Mouse (Mus musculus): Measurements from ENCODE around the gene Art1. TPM values are rescaled to one million over a fixed set of nuclear protein-coding genes. Genes with fewer than 3 reads are reported as not detected.

Art1 gene
- total and polyA plus RNA-seq, 3 experiments, result not detected

- Histone ChIP-seq H3K4me1 (ENCODE audit: control insufficient read depth in 1 of 2, insufficient read depth in 2 of 2, low read length in 2 of 2) (no peaks in the 10 kb centered on the region), H3K36me3 (ENCODE audit: control insufficient read depth in 1 of 2, insufficient read depth in 2 of 2, low read length in 2 of 2) (no peaks in the 10 kb centered on the region), H3K79me2 (ENCODE audit: control insufficient read depth, insufficient read depth, low read length, poor library complexity) (no peaks in the 10 kb centered on the region), H3K9ac (ENCODE audit: control insufficient read depth, low read depth, low read length, poor library complexity, severe bottlenecking) (no peak overlapping the region), H3K27ac (ENCODE audit: control insufficient read depth, low read depth, low read length) (no peak overlapping the region), H3K9me3 (replicated peaks; ENCODE audit: insufficient read depth, low read length) (no peaks in the 10 kb centered on the region), H3K27me3 (ENCODE audit: control insufficient read depth in 1 of 2, insufficient read depth in 2 of 2, low read length in 2 of 2) (peaks cover 0 to 2% of the 10 kb centered on the region in 2 experiments; a peak in 3 of 4 replicates), H3K4me3 (ENCODE audit: control insufficient read depth in 1 of 2, insufficient read depth in 1 of 2, low read depth in 2 of 2, low read length in 2 of 2) (no peak overlapping the region)
- TF ChIP-seq MAFK (IDR thresholded peaks at IDR 0.05; ENCODE audit: borderline replicate concordance, low read depth, low read length) (no peak), MYC (IDR thresholded peaks at IDR 0.05; ENCODE audit: low read depth, low read length) (no peak), CHD2 (IDR thresholded peaks at IDR 0.05; ENCODE audit: low read length) (no peak), RAD21 (IDR thresholded peaks at IDR 0.05; ENCODE audit: low read depth, low read length) (no peak), EP300 (IDR thresholded peaks at IDR 0.05; ENCODE audit: low read depth in 1 of 2, low read length in 2 of 2) (no peak), UBTF (IDR thresholded peaks at IDR 0.05; ENCODE audit: borderline replicate concordance, insufficient read depth, low read depth, low read length) (no peak), POLR2AphosphoS2 (IDR thresholded peaks at IDR 0.05; ENCODE audit: low read length) (no peak), SIN3A (IDR thresholded peaks at IDR 0.05; ENCODE audit: low read length) (no peak), ZNF384 (IDR thresholded peaks at IDR 0.05; ENCODE audit: low read depth, low read length) (no peak), USF2 (IDR thresholded peaks at IDR 0.05; ENCODE audit: borderline replicate concordance in 1 of 2, insufficient read depth in 1 of 2, low read depth in 1 of 2, low read length in 2 of 2) (no peak)
- no peak for DNase-seq (ENCODE audit: low read depth, low spot score)
Measured at GRCm38 (mm10) chr7:102113151-102113729, 11.7 kb downstream of the Art1 start.

- no peak within 1 kb of the TSS for H3K9ac ChIP-seq (ENCODE audit: control insufficient read depth, low read depth, low read length, poor library complexity, severe bottlenecking)
- H3K27ac ChIP-seq (ENCODE audit: control insufficient read depth, low read depth, low read length), result no peak within 1 kb of the TSS
- H3K36me3 ChIP-seq (ENCODE audit: control insufficient read depth in 1 of 2, insufficient read depth in 2 of 2, low read length in 2 of 2), result peaks cover 0 to 9% of the 10 kb centered on the region in 2 experiments; a peak in 2 of 4 replicates
- no peak for TF ChIP-seq GABPA (IDR thresholded peaks at IDR 0.05; ENCODE audit: low read depth, low read length)
- no peak for TF ChIP-seq CHD1 (IDR thresholded peaks at IDR 0.05; ENCODE audit: low read depth, low read length)
- no peak for TF ChIP-seq EP300 (IDR thresholded peaks at IDR 0.05; ENCODE audit: low read depth in 1 of 2, low read length in 2 of 2)
- no peak for TF ChIP-seq USF2 (IDR thresholded peaks at IDR 0.05; ENCODE audit: borderline replicate concordance in 1 of 2, insufficient read depth in 1 of 2, low read depth in 1 of 2, low read length in 2 of 2)
- no peak for TF ChIP-seq TAL1 (IDR thresholded peaks at IDR 0.05; ENCODE audit: low read length)
- no peak for TF ChIP-seq ELF1 (IDR thresholded peaks at IDR 0.05; ENCODE audit: low read depth, low read length)
- TF ChIP-seq E2F4 (IDR thresholded peaks at IDR 0.05; ENCODE audit: borderline replicate concordance, low read depth, low read length), result no peak
- no peak for TF ChIP-seq BHLHE40 (IDR thresholded peaks at IDR 0.05; ENCODE audit: borderline replicate concordance, low read depth, low read length)
- H3K9me3 ChIP-seq (replicated peaks; ENCODE audit: insufficient read depth, low read length), result no peaks in the 10 kb centered on the region
- DNase-seq (ENCODE audit: low read depth, low spot score), result no peak
- H3K79me2 ChIP-seq (ENCODE audit: control insufficient read depth, insufficient read depth, low read length, poor library complexity), result no peaks in the 10 kb centered on the region
- no peaks in the 10 kb centered on the region for H3K4me1 ChIP-seq (ENCODE audit: control insufficient read depth in 1 of 2, insufficient read depth in 2 of 2, low read length in 2 of 2)
- H3K4me3 ChIP-seq (ENCODE audit: control insufficient read depth in 1 of 2, insufficient read depth in 1 of 2, low read depth in 2 of 2, low read length in 2 of 2), result no peak within 1 kb of the TSS
- H3K27me3 ChIP-seq (ENCODE audit: control insufficient read depth in 1 of 2, insufficient read depth in 2 of 2, low read length in 2 of 2), result no peaks in the 10 kb centered on the region; a peak in 1 of 4 replicates
Measured at GRCm38 (mm10) chr7:102116579-102117331, 15.2 kb downstream of the Art1 start, which contains the start of gene Chrna10. Gene Chrna10 (minus strand): TSS chr7:102116828.

All from MEL (cell line).